Mouse (Mus musculus): ENCODE results near the gene Aldh3b2. TPM values are rescaled to one million over a fixed set of nuclear protein-coding genes. Genes with fewer than 3 reads are reported as not detected.
A peak's percentile ranks its signal among the peaks of the same experiment; 100 is the strongest.

The Aldh3b2 gene
- total RNA-seq, 1 experiment, result 0.62 TPM

DNA sequence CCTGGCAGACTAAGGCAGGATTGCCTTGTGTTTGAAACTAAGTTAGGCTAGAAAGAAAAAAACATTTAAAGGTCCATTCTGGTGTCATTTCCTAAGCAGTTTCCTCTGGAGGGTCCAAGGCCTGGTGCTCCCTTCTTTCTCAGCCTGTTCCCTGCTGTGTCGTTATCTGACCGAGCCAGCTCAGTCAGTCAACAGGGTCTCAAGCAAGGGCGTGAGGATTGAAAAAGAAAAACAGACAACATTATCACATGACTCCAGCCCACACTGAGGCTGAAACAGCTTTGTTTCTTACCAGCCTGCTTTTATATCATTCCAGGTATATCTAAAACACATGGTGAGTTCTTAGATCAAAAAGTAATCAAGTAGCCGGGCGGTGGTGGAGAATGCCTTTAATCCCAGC lies 43.5 kb downstream of the Aldh3b2 start:
- no peak overlapping the region for H3K9ac ChIP-seq (ENCODE audit: insufficient read depth, low read depth, low read length, poor library complexity, severe bottlenecking)
- in situ Hi-C loops (cut with MboI; ENCODE audit: low sequenced_read_pairs in 2 of 2, unreplicated experiment in 2 of 2), result no loop called here
- TF ChIP-seq ZNF384 (IDR thresholded peaks at IDR 0.05; ENCODE audit: low read depth, low read length) (no peak), MAFK (IDR thresholded peaks at IDR 0.05; ENCODE audit: insufficient read depth, low read depth, low read length) (no peak), CHD2 (IDR thresholded peaks at IDR 0.05; ENCODE audit: low read depth, low read length) (no peak), ZC3H11A (IDR thresholded peaks at IDR 0.05; ENCODE audit: borderline replicate concordance, low read depth, low read length) (no peak), HCFC1 (IDR thresholded peaks at IDR 0.05; ENCODE audit: borderline replicate concordance, insufficient read depth, low read length) (no peak)

DNA sequence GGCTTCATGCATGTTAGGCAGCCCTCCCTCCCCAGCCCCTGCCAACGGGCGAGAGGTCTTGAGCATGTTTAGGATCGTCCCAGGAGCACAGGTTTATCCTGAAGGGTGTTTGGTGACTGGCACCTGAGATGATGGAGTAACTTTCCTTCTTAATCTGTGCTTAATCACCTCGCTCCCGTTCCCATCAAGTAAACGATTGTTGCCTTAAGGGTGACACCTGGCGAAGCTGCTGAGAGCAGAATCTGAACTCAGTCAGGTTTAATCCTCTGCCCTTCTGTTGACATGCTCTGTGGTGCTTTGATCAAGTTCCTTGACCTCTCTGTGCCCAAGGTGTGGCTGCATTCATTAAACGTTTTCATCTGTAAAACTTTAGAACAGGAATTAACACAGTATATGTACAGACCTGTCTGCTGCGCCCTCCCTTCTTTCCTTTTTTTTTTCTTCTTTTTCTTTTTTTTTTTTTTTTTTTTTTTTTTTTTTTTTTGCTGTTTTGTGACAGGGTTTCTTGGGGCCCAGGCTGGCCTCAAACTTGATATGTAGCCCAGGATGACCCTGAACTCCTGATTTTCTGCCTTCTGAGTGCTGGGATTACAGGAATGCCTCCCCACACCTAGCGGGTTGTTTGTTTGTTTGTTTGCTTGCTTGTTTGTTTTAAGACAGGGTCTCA lies 45.9 kb downstream of the Aldh3b2 start:
- Histone ChIP-seq H3K27ac (ENCODE audit: insufficient read depth, low read depth, low read length, poor library complexity, severe bottlenecking) (no peak overlapping the region), H3K36me3 (ENCODE audit: control insufficient read depth, insufficient read depth, low read length, poor library complexity, severe bottlenecking) (no peaks in the 10 kb centered on the region), H3K9me3 (ENCODE audit: control insufficient read depth, insufficient read depth, low read depth, low read length) (no peaks in the 10 kb centered on the region), H3K4me1 (ENCODE audit: control insufficient read depth in 2 of 2, insufficient read depth in 2 of 2, low read length in 2 of 2, poor library complexity in 1 of 2) (peaks cover 5 to 18% of the 10 kb centered on the region in 2 experiments; a peak in 2 of 4 replicates), H3K4me3 (ENCODE audit: insufficient read depth in 1 of 2, low read depth in 1 of 2, low read length in 2 of 2, poor library complexity in 1 of 2, severe bottlenecking in 1 of 2) (no peak overlapping the region), H3K9ac (ENCODE audit: insufficient read depth, low read depth, low read length, poor library complexity, severe bottlenecking) (no peak overlapping the region)
- DNase-seq (ENCODE audit: low read depth, low spot score), result no peak
- peak; percentile 59; the same call in 1 of the 2 replicates for TF ChIP-seq ZNF384 (IDR thresholded peaks at IDR 0.05; ENCODE audit: low read depth, low read length)
- no peak for TF ChIP-seq MAFK (IDR thresholded peaks at IDR 0.05; ENCODE audit: insufficient read depth, low read depth, low read length)
- in situ Hi-C loops (cut with MboI; ENCODE audit: low sequenced_read_pairs in 2 of 2, unreplicated experiment in 2 of 2), result no loop called here

More for the DNA sequence above, 43.5 kb downstream of the Aldh3b2 start:
- peaks cover 5 to 23% of the 10 kb centered on the region in 2 experiments; a peak in 2 of 4 replicates for H3K4me1 ChIP-seq (ENCODE audit: control insufficient read depth in 2 of 2, insufficient read depth in 2 of 2, low read length in 2 of 2, poor library complexity in 1 of 2)
- no peak for DNase-seq (ENCODE audit: low read depth, low spot score)
- no peak overlapping the region for H3K27ac ChIP-seq (ENCODE audit: insufficient read depth, low read depth, low read length, poor library complexity, severe bottlenecking)
- H3K4me3 ChIP-seq (ENCODE audit: insufficient read depth in 1 of 2, low read depth in 1 of 2, low read length in 2 of 2, poor library complexity in 1 of 2, severe bottlenecking in 1 of 2), result no peak overlapping the region
- H3K9me3 ChIP-seq (ENCODE audit: control insufficient read depth, insufficient read depth, low read depth, low read length), result no peaks in the 10 kb centered on the region
- H3K36me3 ChIP-seq (ENCODE audit: control insufficient read depth, insufficient read depth, low read length, poor library complexity, severe bottlenecking), result peaks cover 4% of the 10 kb centered on the region; the same call in 1 of the 2 replicates

DNA sequence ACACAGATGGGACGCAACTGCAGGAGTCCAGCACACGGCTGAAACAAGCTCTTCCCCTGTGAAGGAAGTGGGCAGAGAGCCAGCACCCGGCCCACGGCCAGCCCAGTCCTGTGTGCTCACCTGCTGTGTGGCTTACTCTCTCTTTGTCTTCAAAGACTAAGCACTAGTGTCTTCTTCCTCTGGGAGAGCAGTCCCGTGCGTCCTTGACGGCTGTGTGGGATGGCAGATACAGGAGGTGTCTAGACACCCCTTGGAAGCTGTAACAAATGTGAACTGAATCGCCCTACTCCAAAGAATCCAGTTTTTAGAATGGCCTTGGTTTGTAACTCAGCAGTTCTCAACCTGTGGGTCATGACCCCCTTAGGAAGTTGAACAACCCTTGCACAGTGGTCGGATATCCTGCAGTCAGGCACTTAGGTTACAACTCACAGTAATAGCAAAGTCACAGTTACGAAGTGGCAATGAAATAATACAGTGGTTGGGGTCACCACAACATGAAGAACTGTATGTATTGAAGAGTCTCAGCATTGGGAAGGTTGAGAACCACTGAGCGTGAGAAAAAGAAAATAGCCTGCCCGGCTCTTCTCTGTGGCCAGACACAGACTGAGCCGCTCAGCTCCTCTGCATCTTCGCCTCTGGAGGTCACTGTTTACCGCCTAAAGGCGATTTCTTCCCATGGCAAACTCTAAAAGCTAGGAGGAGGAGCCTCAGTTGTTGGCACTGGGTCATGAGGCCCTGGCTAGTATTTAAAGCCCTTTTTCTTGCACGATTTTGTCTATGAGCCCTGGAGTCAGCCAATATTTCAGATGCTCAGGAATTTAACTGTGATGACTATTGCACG lies 46.8 kb downstream of the Aldh3b2 start:
- no peak overlapping the region for H3K27ac ChIP-seq (ENCODE audit: insufficient read depth, low read depth, low read length, poor library complexity, severe bottlenecking)
- in situ Hi-C loops (cut with MboI; ENCODE audit: low sequenced_read_pairs in 2 of 2, unreplicated experiment in 2 of 2), result no loop called here

DNA sequence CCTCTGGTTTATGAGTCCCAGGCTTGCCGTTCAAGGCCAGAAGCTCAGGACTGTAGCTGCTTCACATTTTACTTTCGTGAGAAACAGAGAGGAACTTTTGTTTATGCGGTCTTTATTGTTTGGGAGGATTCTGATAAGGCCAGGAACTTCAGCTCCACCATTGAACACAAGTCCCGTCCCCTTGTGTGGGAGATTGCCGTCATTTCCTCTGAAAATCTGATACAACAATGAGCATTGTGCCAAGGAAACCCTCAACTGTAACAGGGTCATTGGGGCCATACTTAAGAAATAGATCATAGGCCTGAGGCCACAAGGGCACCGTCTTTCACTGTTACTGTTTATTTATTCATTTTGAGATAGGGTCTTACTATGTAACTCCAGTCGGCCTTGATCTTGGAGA lies 51.1 kb downstream of the Aldh3b2 start:
- Histone ChIP-seq H3K9ac (ENCODE audit: insufficient read depth, low read depth, low read length, poor library complexity, severe bottlenecking) (no peak overlapping the region), H3K27ac (ENCODE audit: insufficient read depth, low read depth, low read length, poor library complexity, severe bottlenecking) (no peak overlapping the region), H3K36me3 (ENCODE audit: control insufficient read depth, insufficient read depth, low read length, poor library complexity, severe bottlenecking) (no peaks in the 10 kb centered on the region), H3K9me3 (ENCODE audit: control insufficient read depth, insufficient read depth, low read depth, low read length) (no peaks in the 10 kb centered on the region), H3K4me3 (ENCODE audit: insufficient read depth in 1 of 2, low read depth in 1 of 2, low read length in 2 of 2, poor library complexity in 1 of 2, severe bottlenecking in 1 of 2) (no peak overlapping the region), H3K4me1 (ENCODE audit: control insufficient read depth in 2 of 2, insufficient read depth in 2 of 2, low read length in 2 of 2, poor library complexity in 1 of 2) (peaks cover 5 to 8% of the 10 kb centered on the region in 2 experiments; a peak in 2 of 4 replicates)
- DNase-seq (ENCODE audit: low read depth, low spot score), result no peak
- TF ChIP-seq CHD2 (IDR thresholded peaks at IDR 0.05; ENCODE audit: low read depth, low read length) (no peak), ZNF384 (IDR thresholded peaks at IDR 0.05; ENCODE audit: low read depth, low read length) (no peak), ZC3H11A (IDR thresholded peaks at IDR 0.05; ENCODE audit: borderline replicate concordance, low read depth, low read length) (no peak), HCFC1 (IDR thresholded peaks at IDR 0.05; ENCODE audit: borderline replicate concordance, insufficient read depth, low read length) (no peak), MAFK (IDR thresholded peaks at IDR 0.05; ENCODE audit: insufficient read depth, low read depth, low read length) (no peak)
- in situ Hi-C loops (cut with MboI; ENCODE audit: low sequenced_read_pairs in 2 of 2, unreplicated experiment in 2 of 2), result no loop called here

More for the DNA sequence above, 46.8 kb downstream of the Aldh3b2 start:
- Histone ChIP-seq H3K36me3 (ENCODE audit: control insufficient read depth, insufficient read depth, low read length, poor library complexity, severe bottlenecking) (no peaks in the 10 kb centered on the region), H3K4me3 (ENCODE audit: insufficient read depth in 1 of 2, low read depth in 1 of 2, low read length in 2 of 2, poor library complexity in 1 of 2, severe bottlenecking in 1 of 2) (peak overlapping the region in 1 of 2 experiments; percentile 35; a peak in 1 of 4 replicates), H3K9ac (ENCODE audit: insufficient read depth, low read depth, low read length, poor library complexity, severe bottlenecking) (0 out of 2 replicates have a peak overlapping the region, but pooled peaks have one; percentile 3), H3K9me3 (ENCODE audit: control insufficient read depth, insufficient read depth, low read depth, low read length) (no peaks in the 10 kb centered on the region), H3K4me1 (ENCODE audit: control insufficient read depth in 2 of 2, insufficient read depth in 2 of 2, low read length in 2 of 2, poor library complexity in 1 of 2) (peaks cover 5 to 18% of the 10 kb centered on the region in 2 experiments; a peak in 2 of 4 replicates)
- TF ChIP-seq HCFC1 (IDR thresholded peaks at IDR 0.05; ENCODE audit: borderline replicate concordance, insufficient read depth, low read length), result 0 out of 2 replicates have a peak, but pooled peaks have one; percentile 50
- no peak for TF ChIP-seq MAFK (IDR thresholded peaks at IDR 0.05; ENCODE audit: insufficient read depth, low read depth, low read length)
- peak; percentile 90 for TF ChIP-seq CHD2 (IDR thresholded peaks at IDR 0.05; ENCODE audit: low read depth, low read length)
- peak; percentile 89 for TF ChIP-seq ZC3H11A (IDR thresholded peaks at IDR 0.05; ENCODE audit: borderline replicate concordance, low read depth, low read length)
- DNase-seq (ENCODE audit: low read depth, low spot score), result peak; percentile 75
